Mouse (Mus musculus) kidney, adult 8-10 months (tissue): Measurements from ENCODE around the gene Cryzl1.

ENCODE experiments used
- DNase-seq, 2 experiments: peaks; one replicate each; pipeline ENCODE4 v3.0.0; 2022

The Cryzl1 gene

DNA sequence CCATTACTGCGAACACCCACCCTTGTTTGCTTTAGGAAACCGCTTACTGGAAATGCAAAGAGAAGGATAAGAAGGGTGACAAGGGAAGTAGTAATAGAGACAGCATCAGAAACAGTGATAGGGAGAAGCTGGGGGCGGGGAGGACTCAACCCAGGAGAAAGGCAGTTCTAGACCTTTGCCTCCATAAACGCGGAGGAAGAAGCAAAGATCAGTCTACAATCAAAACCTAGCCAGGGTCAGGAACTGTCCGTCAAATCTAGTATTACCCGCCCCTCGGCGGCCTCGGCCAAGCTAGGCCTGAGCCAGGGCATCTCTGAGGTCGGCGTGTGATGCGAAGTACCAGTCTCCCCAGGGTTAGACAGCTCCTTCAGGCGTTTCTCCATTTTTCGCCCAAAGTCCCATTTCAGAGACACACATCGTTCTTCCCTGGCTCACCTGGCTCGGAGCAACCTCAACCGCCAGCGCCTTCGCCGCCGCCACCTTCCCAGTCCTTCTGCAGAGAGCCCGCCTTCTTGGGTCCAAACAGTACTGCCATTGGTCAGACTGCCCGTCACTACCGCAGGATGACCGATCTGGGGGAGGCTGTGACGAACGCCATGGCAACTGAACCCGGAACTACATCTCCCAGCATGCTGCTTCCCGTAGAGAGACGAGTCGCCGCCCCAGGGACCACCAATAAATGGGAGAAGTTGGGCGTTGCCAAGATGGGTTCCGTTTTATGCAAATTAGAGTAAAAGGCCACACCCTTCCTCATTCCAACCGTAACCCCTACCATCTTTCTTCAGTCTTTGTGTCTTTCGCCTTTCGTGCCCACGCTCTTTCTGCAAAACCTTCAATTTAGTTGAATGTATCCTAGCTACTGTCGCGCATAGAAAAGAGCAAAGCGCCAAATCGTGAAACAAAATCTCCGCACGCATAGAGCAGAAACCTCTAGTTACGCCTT, at the start of gene Cryzl1:
Gene Cryzl1, minus strand, starts transcription at position 853 of the 943 bp plus-strand sequence.
- DNase-seq: peak; percentile 99 to 100

DNA sequence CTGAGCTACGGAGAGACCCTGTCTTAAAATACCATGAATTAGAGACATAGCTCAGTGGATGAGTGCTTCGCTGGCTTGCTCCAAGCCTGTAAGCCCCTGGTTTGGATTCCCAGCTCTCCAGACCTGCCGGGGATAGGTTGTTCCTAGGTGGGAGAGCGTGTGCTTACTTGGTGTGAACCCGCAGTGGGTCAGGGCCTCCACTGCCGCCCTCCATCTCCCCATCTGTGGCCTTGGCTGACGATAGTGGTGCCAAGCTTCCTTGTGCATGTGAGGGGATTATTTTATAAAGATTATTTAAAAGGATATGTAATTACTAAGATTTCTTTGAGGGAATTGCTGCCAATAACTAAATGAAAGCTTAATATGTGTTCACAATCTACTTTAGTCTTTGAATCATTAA, 43.8 kb upstream of the Cryzl1 start:
- DNase-seq: no peak

DNA sequence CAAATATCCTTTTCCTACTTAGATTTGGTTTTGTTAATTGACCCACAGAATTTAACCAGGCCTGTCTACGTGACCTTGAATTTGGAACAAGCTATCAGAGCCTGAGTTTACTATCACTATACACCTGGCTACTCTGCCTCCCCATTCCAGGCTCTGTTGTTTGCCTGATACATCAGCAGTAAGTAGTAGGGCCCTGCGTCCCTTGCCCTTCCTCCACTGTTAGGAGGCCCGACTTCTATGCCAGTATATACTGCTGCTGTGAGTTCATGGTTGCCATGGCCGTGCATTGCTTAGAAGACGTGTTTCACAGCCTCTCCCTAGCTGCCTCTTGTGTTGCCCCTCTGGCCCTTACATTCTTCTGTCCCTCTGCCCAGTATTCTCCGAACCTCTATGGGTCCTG, 42.6 kb upstream of the Cryzl1 start:
- no peak for DNase-seq

DNA sequence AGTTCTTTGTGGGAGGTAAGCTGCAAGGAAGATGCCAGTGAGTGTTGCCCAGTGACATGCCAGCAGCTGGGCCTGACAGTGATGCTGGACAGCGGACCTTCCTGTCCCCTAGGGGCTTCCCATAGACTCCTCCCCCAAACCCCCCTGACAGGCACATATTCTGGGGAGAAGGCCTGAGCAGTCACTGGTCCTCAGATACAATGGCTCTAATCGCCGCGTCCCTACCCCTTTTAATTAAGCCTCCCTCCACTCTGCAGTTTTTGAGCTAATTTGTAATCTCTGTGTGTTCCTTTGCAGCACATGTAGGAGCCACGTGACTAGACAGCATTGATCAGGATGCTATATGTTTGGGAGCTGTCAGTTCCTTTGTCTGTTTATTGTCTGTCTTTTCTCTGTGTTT, 41.9 kb upstream of the Cryzl1 start:
- DNase-seq: no peak

DNA sequence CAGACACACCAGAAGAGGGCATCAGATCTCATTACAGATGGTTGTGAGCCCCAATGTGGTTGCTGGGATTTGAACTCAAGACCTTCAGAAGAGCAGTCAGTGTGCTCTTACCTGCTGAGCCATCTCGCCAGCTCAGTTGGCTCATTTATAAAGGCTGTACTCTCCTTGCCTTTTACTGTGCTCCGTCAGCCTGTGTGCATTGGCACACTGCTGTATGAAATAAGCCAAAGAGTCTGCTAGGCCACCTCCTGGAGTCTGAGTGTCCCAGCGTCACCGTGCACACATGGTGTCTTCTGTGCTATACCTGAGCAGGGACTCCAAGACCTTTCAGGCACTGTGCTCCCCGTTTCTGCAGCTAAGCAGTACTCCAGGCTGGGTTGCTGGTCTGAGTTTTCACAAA, 41.1 kb upstream of the Cryzl1 start:
- no peak for DNase-seq

DNA sequence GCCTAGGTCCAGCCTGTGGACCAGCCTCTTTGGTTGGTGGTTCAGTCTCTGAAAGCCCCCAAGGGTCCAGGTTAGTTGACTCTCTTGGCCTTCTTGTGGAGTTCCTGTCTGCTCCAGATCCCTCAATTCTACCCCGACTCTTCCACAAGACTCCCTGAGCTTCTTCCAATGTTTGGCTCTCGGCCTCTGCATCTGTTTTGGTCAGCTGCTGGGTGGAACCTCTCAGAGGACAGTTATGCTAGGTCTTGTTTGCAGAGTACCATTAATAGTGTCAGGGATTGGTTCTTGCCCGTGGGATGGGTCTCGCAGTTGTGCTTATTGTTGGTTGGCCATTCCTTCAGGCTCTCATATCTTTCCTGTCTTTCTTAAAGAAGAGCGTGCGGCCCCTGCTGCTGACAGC, 39.8 kb upstream of the Cryzl1 start:
- no peak for DNase-seq

DNA sequence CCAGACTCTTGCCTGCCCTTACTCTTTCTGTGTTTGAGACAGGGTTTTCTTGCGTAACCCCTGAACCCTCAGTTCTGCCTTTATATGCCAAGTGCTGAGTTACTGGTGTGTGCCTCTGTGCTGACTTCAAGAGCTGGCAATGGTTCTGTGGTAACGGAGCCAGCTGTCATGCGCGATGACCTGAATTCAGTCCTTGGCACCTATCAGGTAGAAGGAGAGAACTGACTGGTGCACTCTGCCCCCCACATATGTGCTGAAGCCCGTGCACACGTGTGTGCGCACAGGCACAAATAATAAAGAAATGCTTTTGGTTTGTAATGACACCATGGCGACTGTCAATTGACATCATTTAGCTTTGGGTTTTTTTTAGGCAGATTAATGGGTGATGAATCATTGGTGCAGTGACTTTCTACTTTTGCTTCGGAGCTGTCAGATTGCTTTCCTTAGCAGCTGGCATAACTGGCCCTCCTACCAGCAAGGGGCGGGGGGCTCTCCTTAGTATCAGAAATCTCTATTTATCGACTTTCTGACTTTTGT, 38.5 kb upstream of the Cryzl1 start:
- DNase-seq: peak; percentile 41 to 53

DNA sequence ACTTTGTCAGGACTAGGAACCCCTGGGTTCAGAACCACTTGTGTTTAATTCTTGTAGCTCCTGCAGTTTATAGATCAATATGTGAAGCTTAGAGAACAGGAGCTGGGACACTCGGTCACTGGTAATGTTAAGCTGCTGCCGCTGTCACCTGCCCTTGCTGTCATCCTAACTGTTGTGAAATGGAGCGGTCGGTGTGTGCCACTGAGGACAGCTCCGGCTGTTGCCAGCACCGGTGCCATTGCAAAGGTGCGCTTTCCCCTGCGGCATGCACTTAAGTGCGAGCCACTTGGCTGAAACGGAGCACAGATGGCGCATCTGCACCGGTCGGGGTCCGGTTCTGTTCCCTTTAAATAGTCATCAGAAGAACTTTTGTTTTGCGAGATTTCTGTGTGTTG, 37.0 kb upstream of the Cryzl1 start:
- no peak for DNase-seq

DNA sequence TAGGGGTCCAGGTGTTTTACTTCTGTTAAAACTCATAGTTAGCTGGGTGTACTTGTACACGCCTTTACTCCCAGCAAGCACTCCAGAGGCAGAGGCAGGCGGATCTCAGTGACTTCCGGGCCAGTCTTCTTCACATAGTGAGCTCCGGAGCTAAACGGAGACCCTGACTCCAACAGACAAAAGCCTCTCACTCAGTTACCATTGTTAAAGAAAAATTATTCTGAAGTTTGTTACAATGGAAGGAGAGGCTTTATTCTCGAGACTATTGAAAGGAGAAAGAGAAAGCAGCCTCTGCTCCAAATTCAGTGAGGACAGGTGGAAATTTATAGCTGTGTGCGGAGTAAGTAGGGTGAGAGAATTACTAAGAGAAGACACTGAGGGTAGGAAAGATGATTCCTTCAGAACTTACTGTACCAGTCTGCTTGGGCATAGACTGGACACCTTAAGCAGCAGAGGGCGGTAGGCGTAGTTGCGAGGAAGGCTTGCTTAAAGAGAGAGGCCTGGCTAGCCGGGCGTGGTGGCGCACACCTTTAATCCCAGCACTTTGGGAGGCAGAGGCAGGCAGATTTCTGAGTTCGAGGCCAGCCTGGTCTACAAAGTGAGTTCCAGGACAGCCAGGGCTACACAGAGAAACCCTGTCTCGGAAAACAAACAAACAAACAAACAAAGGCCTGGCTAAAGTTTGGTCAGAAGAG, 36.5 kb upstream of the Cryzl1 start:
- DNase-seq: no peak

DNA sequence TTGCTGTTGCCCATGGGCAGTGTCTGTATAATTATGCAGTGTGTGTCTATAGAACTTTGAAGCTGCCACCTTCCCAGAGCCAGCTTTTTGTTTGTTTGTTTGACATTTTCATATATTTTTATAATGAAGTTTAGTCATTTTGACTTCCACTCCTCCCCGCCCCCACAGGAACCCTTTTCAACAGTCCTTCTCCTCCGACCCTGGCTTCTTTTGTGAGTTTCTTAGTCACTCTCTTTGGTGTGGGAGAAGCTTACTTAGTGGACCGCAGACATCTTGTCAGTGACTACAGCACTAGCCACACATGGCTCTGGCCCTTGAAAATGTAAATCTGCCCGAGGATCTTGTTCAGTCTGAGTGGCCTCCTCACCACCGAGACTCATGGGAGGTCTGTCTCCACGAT, 35.6 kb upstream of the Cryzl1 start:
- DNase-seq: no peak

DNA sequence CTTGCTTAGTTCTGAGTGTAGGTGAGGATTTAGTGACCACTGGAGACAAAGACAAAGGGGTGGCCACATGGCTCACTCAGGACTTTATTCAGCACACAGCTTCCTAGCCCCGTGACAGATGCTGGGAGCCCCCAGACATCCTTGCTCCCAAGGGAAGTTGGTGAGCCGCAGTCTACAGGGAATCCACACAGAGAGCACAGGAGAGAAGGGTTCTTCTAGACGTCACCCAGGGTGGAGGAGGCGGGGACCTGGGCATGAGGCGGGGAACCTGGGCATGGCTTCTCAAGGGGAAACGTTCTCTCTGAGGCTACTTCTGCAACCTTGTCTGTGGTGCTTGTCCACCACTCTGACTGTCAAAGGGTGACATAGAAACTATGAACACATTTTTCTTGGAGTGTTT, 35.2 kb upstream of the Cryzl1 start:
- DNase-seq: no peak

DNA sequence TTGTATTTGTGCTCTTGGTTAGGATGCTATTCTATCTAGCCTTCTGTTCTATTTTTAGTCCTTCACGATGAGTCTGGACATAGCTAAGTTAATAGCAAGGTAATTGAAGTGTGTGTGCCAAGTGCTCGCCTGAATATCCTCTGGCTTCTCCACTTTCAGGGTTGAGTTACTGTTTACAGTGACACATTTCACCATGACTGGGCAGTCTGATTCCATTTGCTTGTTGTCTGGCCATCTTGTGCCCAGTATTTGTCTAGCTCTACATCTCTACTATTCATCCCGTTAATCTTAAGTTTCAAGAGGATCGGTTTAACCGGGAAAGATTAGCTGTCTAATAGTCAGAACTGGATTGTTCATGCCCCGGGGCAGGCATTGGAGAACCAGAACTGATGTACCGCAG, 33.7 kb upstream of the Cryzl1 start:
- DNase-seq: no peak

DNA sequence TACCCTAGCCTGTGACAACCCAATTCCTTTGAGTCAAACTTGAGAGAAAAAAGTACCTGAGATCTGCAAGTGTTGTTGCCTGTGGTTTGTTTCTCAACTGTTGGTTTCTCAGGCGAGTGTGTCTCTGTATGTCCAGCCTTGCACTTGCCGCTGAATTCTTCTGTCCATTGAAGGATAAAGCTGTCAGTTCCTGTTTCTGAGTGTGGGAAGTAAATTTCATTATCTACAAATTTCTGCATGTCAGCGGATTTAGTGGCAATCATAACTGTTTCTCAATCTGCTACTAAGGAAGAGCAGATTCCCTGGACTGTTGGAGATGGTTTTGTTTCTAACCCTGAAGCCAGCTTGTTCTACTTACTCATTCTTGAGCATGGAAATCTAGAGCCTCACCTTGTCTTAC, 33.0 kb upstream of the Cryzl1 start:
- no peak for DNase-seq

DNA sequence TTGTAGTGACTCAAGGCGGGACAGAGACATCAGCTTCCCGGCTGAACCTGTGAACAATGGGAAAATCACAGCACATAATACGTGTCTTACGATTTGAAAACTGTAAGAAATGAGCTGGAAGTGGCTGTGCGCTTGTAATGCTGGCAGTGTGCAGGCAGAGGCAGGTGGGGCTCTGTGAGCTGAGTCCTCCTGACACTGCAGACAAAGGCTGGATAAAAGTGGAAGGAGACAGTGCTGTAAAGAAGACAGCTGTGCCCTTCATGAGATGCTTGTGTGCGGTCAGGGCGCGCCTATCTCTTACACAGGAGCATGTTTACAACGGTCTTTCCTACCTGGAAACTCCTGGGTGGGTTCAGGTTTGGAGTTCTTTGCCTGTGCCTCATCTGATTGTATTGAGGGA, 32.4 kb upstream of the Cryzl1 start:
- DNase-seq: no peak

DNA sequence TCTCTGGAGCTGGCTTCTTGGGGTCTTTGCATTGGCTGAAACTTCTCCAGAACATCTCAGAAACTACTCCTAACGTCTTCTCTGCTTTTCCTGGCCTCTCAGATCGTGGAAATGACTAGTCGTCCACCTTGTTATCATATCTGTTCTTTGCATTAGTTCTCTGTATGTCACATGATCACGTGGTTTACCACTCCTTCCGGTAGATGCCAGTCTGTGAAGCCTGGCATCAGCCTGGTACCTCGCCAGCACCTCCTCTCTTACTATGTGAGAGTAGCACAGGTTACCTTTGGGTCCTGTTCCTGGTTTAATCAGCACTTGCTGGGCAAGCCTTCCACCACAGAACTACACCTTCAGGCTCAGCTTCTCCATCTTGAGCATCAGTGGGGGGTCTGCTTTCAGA, 26.2 kb upstream of the Cryzl1 start:
- DNase-seq: no peak

DNA sequence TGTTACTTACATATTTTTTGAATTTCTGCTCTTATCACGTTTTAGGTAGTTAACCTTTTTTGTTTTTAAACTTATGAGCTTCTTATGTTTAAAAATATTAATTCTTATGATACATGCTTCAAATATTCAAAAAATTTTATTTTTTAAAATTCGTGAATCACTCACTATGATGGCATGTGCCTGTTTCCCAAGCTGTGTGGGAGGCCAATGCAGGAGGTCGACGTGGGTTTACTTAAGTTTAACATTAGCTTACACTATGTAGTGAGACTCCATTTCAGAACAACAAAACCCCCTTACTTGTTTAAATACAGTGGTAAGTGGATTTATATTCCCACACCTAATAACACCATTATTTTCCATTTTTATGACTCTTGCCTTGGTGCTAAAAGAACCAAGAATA, 24.8 kb upstream of the Cryzl1 start:
- no peak for DNase-seq

DNA sequence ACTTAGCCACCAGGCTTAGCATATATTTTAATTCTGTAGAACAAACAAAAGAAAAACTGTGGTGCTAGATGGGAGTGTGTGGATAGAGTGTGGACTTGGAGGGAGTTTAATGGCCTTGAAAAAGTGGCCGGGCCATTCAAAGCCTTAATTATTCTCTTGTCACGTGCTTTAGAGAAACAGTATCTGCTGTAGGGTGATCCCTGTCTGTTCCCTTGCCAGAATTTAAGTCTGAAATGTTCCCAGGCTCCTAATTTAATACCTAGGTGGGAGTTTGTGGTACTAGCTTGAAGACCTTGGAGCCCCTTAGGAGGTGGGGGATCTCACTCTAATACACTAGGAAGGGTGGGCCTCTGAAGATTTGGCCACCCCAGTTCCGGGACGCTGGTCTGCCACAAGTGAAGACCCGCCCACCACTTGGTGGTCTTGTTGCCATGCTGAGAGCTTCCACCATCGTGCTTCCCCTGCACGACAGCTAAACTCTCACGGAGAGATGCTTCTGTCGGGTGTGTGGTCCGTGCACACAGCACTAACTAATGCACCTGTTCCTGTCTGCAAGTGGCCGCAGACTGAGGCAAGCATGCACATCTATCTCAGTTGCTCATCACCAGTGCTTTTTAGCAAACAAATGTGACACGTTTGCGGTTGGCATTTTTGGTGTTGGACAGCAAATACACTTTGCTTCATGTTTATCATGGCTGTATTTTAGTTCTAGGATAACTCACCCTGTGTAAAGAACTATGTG, 23.0 kb upstream of the Cryzl1 start:
- DNase-seq: no peak

DNA sequence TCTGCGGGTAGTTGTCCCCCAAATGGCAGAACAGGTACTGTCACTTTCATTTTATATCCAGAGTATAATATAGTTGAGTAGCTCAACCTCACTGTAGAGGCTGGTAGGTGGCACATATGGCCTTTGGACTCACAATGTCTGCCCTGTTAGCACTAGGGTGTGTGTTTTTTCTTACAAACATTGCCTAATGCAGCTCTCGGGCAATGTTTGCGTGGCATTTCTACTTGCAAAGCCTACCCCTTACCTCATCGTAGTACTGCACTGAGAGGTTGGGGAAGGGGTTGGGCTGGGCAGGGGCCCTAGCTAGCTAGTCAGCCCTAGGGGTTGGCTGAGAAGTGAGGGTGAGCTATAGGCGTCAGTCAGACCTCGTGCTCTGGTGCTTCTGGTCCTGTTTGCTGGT, 18.8 kb upstream of the Cryzl1 start:
- no peak for DNase-seq

DNA sequence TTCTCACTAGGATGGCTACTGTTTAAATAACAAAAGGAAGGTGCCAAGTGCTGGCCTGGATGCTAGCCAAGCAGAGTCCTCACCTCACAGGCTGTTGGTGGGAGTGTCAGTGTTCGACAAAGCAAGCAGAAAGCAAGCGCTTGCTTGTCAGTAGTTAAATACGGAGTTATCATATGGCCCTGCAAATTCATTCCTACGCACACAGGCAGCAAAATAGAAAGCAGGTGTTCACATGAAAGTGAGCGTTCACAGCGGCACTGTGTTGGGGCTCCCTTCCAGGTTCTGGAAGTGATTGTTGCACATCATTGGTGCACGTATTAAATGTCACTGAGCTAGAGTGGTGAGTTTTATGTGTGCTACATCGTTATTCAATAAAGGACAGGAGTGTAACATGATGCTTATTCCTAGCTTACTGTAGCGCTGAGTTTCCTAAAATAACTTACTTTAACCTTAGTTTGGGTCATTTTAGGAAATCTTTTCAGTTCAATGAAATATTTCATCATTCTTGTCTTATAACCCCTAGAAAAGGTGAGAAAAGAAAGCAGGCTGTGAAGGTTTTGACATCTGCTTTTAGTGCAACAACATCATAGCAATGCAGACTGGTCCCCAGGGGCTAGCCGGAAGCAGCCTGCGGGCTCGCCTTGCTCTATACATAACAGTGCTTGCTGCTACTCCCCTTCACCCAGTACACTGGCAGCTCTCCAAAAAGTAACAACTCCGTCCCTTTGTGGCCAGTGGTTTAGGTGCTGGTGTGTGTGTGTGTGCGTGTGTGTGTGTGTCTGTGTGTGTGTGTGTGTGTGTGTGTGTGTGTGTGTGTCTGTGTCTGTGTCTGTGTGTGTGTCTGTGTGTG, 17.6 kb upstream of the Cryzl1 start:
- DNase-seq: no peak

DNA sequence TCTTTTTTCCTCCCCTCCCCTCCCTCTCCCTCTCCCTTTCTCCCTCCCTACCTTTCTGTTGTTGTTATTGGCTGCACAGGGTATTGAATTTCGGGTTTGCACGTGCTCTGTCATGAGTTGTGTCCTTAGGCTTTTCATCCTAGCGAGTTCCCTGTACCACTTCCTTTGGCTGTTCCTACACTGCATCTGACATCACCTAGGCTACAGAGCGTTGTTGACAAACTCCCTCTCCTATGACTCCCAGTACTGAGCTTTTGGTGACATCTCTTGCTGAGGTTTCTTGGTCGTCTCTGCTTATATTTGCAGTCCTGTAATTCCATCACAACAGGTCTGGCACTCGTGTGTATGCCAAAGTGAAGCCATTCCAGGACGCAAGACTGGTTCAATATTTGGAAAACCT, 14.3 kb upstream of the Cryzl1 start:
- DNase-seq: no peak

DNA sequence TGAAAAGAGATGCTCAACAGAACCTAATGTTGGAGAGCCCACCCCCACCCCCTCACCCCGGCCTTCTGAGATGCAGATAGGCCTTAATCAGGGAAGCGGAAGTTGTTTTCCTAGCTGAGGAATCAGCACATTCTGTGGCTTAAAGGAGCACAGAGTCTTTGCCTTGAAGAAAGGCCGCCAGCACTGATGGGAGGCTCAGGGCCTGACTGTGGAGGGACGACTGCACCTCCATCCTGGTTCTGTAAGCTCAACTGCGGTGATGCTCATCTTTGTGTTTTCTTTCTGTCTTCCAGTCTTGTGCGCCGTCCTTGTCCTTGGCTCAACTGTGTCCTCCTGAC, 12.1 kb upstream of the Cryzl1 start:
- DNase-seq: no peak

DNA sequence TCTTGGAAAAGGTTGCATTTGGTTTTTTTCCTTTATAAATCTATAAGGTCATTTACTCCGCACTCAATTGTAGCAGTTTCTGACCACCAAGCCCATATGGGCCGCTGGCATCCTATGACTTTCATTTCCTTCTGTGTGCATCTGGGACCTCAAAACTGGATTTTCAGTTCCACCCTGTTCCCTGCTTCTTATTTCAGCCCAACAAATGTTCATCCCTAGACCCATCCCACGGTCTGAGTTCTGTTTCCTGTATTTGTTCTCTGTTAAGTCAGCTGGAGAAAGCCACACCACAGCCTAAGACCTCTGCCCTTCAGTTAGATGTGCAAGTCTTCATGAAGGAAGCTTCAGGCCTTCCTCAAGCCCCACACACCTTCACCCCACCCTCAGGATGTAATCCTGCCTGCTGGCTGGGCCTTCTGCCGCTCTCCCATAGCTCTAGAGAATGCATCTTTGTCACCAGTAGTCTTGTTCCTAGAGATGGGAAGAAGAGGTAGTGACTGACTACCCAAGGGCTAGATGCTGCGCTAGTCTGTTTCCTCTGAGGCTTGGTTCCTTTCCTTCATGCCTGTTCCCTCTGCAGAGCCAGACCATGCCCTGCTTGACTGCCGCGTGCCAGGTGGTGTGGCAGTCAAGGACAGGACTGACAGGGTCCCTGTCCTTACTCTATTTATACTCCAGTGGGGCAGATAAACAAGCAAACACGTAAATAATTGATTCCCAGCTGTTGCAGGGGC, 11.6 kb upstream of the Cryzl1 start:
- DNase-seq: no peak
